Mouse (Mus musculus) MEL (cell line): Measurements from ENCODE around the gene Olfr1425. TPM values are rescaled to one million over a fixed set of nuclear protein-coding genes. Genes with fewer than 3 reads are reported as not detected.

ENCODE experiments used
- DNase-seq: peaks from one replicate; pipeline ENCODE4 v3.0.0; 2011; ENCODE audit warnings: low read depth, low spot score
- H3K27ac ChIP-seq: 2 replicates; pipeline ENCODE4 v1.5.1; 2012; ENCODE audit warnings: low read depth, mild to moderate bottlenecking, control low read depth, low read length, moderate library complexity; ENCODE audit not compliant: control insufficient read depth
- H3K27me3 ChIP-seq, 2 experiments: fragments of 150-350 bp in 1 of 2; sonication (generic) in 1 of 2; 2 replicates each; pipeline ENCODE4 v1.6.1; 2012; ENCODE audit warnings: low read length in 2 of 2, mild to moderate bottlenecking in 2 of 2, improper control_type of control experiment in 1 of 2, moderate library complexity in 1 of 2; ENCODE audit not compliant: insufficient read depth in 2 of 2, control insufficient read depth in 1 of 2
- H3K36me3 ChIP-seq, 2 experiments: 2 replicates each; pipeline ENCODE4 v1.6.1; 2012 to 2014; ENCODE audit warnings: low read length in 2 of 2, improper control_type of control experiment in 1 of 2, inconsistent platforms in 1 of 2, mild to moderate bottlenecking in 1 of 2; ENCODE audit not compliant: insufficient read depth in 2 of 2, control insufficient read depth in 1 of 2
- H3K4me1 ChIP-seq, 2 experiments: fragments of 150-350 bp in 1 of 2; sonication (generic) in 1 of 2; 2 replicates each; pipeline ENCODE4 v1.6.1; 2012; ENCODE audit warnings: low read length in 2 of 2, improper control_type of control experiment in 1 of 2, mild to moderate bottlenecking in 1 of 2; ENCODE audit not compliant: insufficient read depth in 2 of 2, control insufficient read depth in 1 of 2
- H3K4me3 ChIP-seq, 2 experiments: fragments of 150-350 bp in 1 of 2; sonication (generic) in 1 of 2; 2 replicates each; pipeline ENCODE4 v1.5.1; 2012; ENCODE audit warnings: low read depth in 2 of 2, low read length in 2 of 2, mild to moderate bottlenecking in 2 of 2, moderate library complexity in 2 of 2, control low read depth in 1 of 2, improper control_type of control experiment in 1 of 2; ENCODE audit not compliant: control insufficient read depth in 1 of 2, insufficient read depth in 1 of 2
- H3K79me2 ChIP-seq: 2 replicates; pipeline ENCODE4 v1.6.1; 2012; ENCODE audit warnings: mild to moderate bottlenecking, low read length, moderate library complexity; ENCODE audit not compliant: control insufficient read depth, poor library complexity, insufficient read depth
- H3K9ac ChIP-seq: 2 replicates; pipeline ENCODE4 v1.6.1; 2012; ENCODE audit warnings: low read depth, mild to moderate bottlenecking, control low read depth, low read length, moderate library complexity; ENCODE audit not compliant: control insufficient read depth, poor library complexity, severe bottlenecking
- H3K9me3 ChIP-seq: fragments of 150-350 bp; sonication (generic); replicated peaks from 2 replicates; pipeline ENCODE4 v1.6.1; 2012; ENCODE audit warnings: mild to moderate bottlenecking, low read length, improper control_type of control experiment, moderate library complexity; ENCODE audit not compliant: insufficient read depth
- CHD2 ChIP-seq: IDR thresholded peaks from 2 replicates; pipeline ENCODE4 v1.6.1; 2011; ENCODE audit warnings: low read length, improper control_type of control experiment
- ETS1 ChIP-seq: IDR thresholded peaks from 2 replicates; pipeline ENCODE4 v1.6.1; 2012; ENCODE audit warnings: low read depth, mild to moderate bottlenecking, inconsistent platforms, low read length, improper control_type of control experiment, moderate library complexity
- GABPA ChIP-seq: IDR thresholded peaks from 2 replicates; pipeline ENCODE4 v1.6.1; 2012; ENCODE audit warnings: low read depth, mild to moderate bottlenecking, inconsistent platforms, low read length, improper control_type of control experiment, moderate library complexity
- GATA1 ChIP-seq: IDR thresholded peaks from 2 replicates; pipeline ENCODE4 v1.6.1; 2011; ENCODE audit warnings: low read depth, low read length, improper control_type of control experiment
- HCFC1 ChIP-seq: IDR thresholded peaks from 2 replicates; pipeline ENCODE4 v1.6.1; 2012; ENCODE audit warnings: low read depth, mild to moderate bottlenecking, inconsistent platforms, low read length, improper control_type of control experiment, moderate library complexity
- KAT2A ChIP-seq: conservative IDR thresholded peaks from 2 replicates; pipeline ENCODE4 v1.6.1; 2012; ENCODE audit warnings: low read depth, low read length, improper control_type of control experiment, inconsistent platforms
- MAFK ChIP-seq: IDR thresholded peaks from 2 replicates; pipeline ENCODE4 v1.6.1; 2011; ENCODE audit warnings: low read depth, mild to moderate bottlenecking, low read length, improper control_type of control experiment, borderline replicate concordance
- MEF2A ChIP-seq: IDR thresholded peaks from 2 replicates; pipeline ENCODE4 v1.6.1; 2014; ENCODE audit warnings: low read depth, mild to moderate bottlenecking, inconsistent platforms, low read length, improper control_type of control experiment; ENCODE audit not compliant: poor library complexity, insufficient replicate concordance, severe bottlenecking; ENCODE audit errors: extremely low read depth
- MXI1 ChIP-seq: IDR thresholded peaks from 2 replicates; pipeline ENCODE4 v1.6.1; 2011; ENCODE audit warnings: mild to moderate bottlenecking, low read depth, low read length, improper control_type of control experiment
- MYB ChIP-seq: IDR thresholded peaks from 2 replicates; pipeline ENCODE4 v1.6.1; 2011; ENCODE audit warnings: mild to moderate bottlenecking, low read depth, low read length, improper control_type of control experiment
- MYC ChIP-seq: IDR thresholded peaks from 2 replicates; pipeline ENCODE4 v1.6.1; 2011; ENCODE audit warnings: low read depth, mild to moderate bottlenecking, low read length, improper control_type of control experiment, moderate library complexity
- NELFE ChIP-seq: IDR thresholded peaks from 2 replicates; pipeline ENCODE4 v1.6.1; 2011; ENCODE audit warnings: low read depth, low read length, improper control_type of control experiment
- RCOR1 ChIP-seq: IDR thresholded peaks from 2 replicates; pipeline ENCODE4 v1.6.1; 2012; ENCODE audit warnings: low read depth, mild to moderate bottlenecking, inconsistent platforms, low read length, improper control_type of control experiment
- SMC3 ChIP-seq: IDR thresholded peaks from 2 replicates; pipeline ENCODE4 v1.6.1; 2011; ENCODE audit warnings: low read depth, low read length, improper control_type of control experiment
- TCF12 ChIP-seq: IDR thresholded peaks from 2 replicates; pipeline ENCODE4 v1.6.1; 2014; ENCODE audit warnings: low read depth, mild to moderate bottlenecking, inconsistent platforms, low read length, improper control_type of control experiment, moderate library complexity
- UBTF ChIP-seq: IDR thresholded peaks from 2 replicates; pipeline ENCODE4 v1.6.1; 2012; ENCODE audit warnings: low read depth, mild to moderate bottlenecking, inconsistent platforms, low read length, improper control_type of control experiment, moderate library complexity, borderline replicate concordance; ENCODE audit not compliant: insufficient read depth
- USF1 ChIP-seq: IDR thresholded peaks from 2 replicates; pipeline ENCODE4 v1.6.1; 2014; ENCODE audit warnings: low read depth, mild to moderate bottlenecking, inconsistent platforms, low read length, improper control_type of control experiment, moderate library complexity
- ZC3H11A ChIP-seq: IDR thresholded peaks from 2 replicates; pipeline ENCODE4 v1.6.1; 2012; ENCODE audit warnings: low read depth, mild to moderate bottlenecking, inconsistent platforms, low read length, improper control_type of control experiment
- polyA plus RNA-seq, 2 experiments: library from polyadenylated mRNA; stranded (reverse) in 1 of 2; unstranded in 1 of 2; fragments of >175 nt in 1 of 2; fragments of >200 nt in 1 of 2; gene quantifications; 2 replicates each; pipeline versions ENCODE4 v1.2.1 to v1.2.4; 2012; ENCODE audit warnings: low replicate concordance in 2 of 2, low read depth in 1 of 2; ENCODE audit not compliant: insufficient read length in 2 of 2, insufficient read depth in 1 of 2, missing spikeins in 1 of 2
- total RNA-seq: library from RNA; depleted of rRNA; stranded (reverse); fragments of 300-350 nt; gene quantifications from 2 replicates; pipeline ENCODE4 v1.2.3, GENCODE M21; 2012

Olfr1425 gene
- total and polyA plus RNA-seq, 3 experiments, result not detected

DNA sequence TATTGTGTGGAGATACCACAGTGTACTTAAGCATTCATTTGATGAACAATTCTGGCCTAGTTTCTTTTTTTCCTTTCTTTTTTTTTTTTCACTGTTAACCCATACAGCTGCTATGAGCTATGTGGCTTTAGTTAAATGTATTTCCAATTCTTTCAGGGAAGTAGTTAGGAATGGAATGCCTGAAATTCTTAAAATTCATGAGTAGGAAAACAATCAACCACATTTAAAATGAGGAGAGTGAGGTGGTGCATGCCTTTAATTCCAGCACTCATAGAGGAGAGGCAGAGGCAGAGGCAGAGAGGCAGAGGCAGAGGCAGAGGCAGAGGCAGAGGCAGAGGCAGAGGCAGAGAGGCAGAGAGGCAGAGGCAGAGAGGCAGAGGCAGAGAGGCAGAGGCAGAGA is 39.8 kb downstream of the Olfr1425 start:
- DNase-seq, result no peak
- Histone ChIP-seq H3K79me2 (no peaks in the 10 kb centered on the region), H3K36me3 (no peaks in the 10 kb centered on the region), H3K9ac (no peak overlapping the region), H3K4me3 (no peak overlapping the region), H3K27me3 (peaks cover 0 to 2% of the 10 kb centered on the region in 2 experiments), H3K27ac (no peak overlapping the region), H3K9me3 (no peaks in the 10 kb centered on the region), H3K4me1 (no peaks in the 10 kb centered on the region)
- no peak for TF ChIP-seq TCF12
- no peak for TF ChIP-seq MAFK
- no peak for TF ChIP-seq MYB
- no peak for TF ChIP-seq KAT2A
- no peak for TF ChIP-seq SMC3
- TF ChIP-seq ETS1, result no peak
- TF ChIP-seq GABPA, result no peak
- TF ChIP-seq HCFC1, result no peak
- no peak for TF ChIP-seq GATA1
- no peak for TF ChIP-seq UBTF
- TF ChIP-seq MYC, result no peak
- no peak for TF ChIP-seq ZC3H11A
- no peak for TF ChIP-seq CHD2
- no peak for TF ChIP-seq NELFE
- no peak for TF ChIP-seq MEF2A
- no peak for TF ChIP-seq RCOR1

DNA sequence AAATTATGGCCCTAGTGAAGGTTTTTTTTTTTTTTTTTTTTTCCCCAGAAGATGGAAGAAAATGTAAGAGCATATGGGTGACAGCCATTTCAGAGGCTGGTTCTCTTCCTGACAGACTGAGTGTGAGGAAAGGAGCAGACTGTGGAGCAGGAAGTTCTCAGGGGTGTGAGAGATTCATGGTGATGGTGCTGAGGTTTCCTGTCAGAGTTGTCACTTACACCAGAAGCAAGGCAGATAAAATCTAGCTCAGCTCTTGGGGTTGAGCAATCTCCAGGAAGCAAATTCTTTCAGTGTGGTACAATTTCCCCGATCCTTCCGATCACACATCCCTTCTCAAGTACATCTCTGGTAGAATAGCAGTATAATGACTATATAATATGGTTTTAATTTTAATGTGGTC is 50.9 kb downstream of the Olfr1425 start:
- DNase-seq, result no peak
- Histone ChIP-seq H3K79me2 (no peaks in the 10 kb centered on the region), H3K27me3 (no peaks in the 10 kb centered on the region), H3K4me3 (no peak overlapping the region), H3K9me3 (no peaks in the 10 kb centered on the region), H3K4me1 (peaks cover 0 to 4% of the 10 kb centered on the region in 2 experiments; a peak in 1 of 4 replicates), H3K9ac (no peak overlapping the region), H3K36me3 (peaks cover 0 to 5% of the 10 kb centered on the region in 2 experiments; a peak in 2 of 4 replicates), H3K27ac (no peak overlapping the region)
- TF ChIP-seq MXI1, result no peak
- no peak for TF ChIP-seq SMC3
- TF ChIP-seq USF1, result no peak
